Mouse (Mus musculus): Measurements from ENCODE around the gene Zbed3.

- TF ChIP-seq POLR2A (IDR thresholded peaks at IDR 0.05; ENCODE audit: borderline replicate concordance, extremely low read depth, low read depth, low read length) (no peak), CTCF (IDR thresholded peaks at IDR 0.05; ENCODE audit: insufficient read depth, low read length) (no peak)
Observed at GRCm38 (mm10) chr13:95327345-95327741, 3.9 kb downstream of the Zbed3 start.
